Mouse (Mus musculus): ENCODE results near the gene Med12l.
"Not testable (repeated sequence)": the region's sequence is repeated elsewhere in the genome, so short reads cannot be mapped to it uniquely, and the experiment has no call there.

The Med12l gene

DNA sequence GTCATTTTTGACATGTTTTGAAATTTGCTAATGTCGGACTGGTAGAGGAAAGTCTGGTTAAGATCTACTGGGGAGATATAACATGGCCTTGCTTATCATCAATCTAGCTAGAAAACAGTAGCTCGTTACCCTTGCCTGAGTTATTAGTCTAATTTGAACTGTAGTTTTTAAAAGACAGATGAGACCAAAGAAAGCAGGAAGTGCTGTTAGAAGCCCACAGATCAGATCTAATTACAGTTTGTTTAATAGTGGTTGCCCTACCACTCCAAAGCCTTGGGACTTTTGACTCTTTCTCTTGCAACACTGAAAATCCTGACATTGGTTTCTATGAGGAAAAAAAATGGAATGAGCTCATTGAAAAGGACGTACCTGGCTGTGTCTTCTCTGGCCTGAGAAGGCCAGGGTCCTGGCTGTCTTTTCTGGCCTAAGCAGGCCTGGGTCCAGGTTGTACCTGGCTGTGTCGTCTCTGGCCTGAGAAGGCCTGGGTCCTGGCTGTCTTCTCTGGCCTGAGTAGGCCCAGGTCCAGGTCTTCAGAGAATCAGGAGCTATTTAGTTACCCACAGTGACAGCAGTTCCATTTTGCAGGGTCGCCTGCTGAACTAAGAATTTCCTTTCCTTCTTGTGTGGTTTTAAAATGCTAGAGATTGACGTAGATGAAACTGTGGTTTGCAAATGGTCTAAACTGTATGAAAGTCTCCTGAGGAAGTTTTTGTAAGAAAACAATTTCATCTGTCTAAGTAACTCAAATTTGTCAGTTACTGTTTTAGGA, 95.8 kb downstream of the Med12l start, which contains the start of gene Gpr171:
Gene Gpr171, minus strand, starts transcription at position 604 of the 769 bp plus-strand sequence.
- DNase-seq (ENCODE audit: low spot score) = no peak

DNA sequence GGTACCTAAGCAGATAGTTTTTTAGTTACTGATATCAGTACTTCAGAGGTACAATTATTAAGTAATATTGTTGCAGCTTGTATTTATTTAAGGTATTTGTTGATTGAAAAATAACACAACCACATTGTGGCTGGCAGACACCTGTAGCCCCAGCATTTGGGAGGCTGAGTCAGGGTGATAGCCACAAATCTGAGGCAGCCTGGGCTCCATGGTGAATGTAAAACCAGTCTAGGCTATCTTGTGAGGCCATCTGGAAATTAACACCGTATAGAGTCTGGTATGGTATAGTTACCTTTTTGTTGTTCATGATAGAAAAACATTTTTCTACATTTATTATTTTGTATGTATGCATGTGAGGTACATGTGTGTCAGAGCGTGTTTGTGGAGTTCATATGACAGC, 96.5 kb downstream of the Med12l start:
- no peak for DNase-seq (ENCODE audit: low spot score)

DNA sequence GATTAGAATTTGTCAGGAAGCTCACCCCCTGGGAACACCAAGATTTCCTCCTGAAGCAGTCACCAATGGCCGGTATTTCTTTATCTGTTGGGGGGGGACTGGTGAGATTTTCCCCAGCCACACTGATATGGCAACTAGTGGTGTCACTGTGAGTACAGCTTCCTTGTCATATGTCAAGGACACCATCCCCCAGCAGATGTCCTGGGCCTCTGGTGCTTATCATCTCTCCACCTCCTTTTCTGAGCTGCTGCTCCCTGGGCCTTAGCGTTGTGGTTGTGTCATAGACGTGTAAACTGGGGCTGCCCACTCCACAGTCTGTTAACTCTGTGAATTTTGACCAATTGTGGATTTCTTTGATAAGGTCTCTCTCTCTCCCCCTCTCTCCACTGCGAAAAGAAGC, 98.8 kb downstream of the Med12l start:
- DNase-seq (ENCODE audit: low spot score) = no peak

DNA sequence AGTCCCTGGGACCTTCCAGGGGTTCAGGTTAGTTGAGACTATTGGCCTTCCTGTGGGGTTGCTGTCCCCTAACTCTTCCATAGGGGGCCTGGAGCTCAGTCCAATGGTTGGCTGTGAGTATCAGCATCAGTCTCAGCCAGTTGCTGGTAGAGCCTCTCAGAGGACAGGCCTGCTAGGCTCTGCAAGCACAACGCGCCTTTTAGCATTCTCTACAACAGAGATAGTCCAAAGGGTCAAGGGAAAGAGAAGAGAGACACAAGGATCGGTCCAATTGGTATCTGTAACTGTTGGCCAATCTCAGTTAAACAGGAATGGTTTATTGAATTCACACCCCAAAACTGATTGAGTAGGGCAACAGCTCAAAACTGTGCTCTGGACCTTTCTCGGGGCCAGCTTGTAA, 101.8 kb downstream of the Med12l start:
- DNase-seq (ENCODE audit: low spot score) = no peak

DNA sequence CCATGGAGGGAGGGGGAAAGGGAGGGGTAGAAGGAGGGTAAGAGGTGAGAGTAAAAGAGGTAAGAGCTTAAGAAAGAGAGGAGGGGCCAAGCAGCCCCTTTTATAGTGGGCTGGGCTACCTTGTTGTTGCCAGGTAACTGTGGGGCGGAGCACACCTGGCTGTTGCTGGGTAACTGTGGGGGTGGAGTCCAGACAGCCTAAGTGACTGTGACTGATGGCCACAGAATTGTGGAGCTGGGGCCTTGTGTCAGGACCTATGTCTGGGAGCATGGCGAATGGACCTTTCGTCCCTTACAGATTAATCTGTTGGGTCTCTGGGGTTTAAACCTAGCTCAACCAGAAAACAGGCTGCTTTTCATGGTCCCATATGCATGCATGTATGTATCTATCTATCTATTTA, 104.2 kb downstream of the Med12l start:
- not testable (repeated sequence) for DNase-seq (ENCODE audit: low spot score)

DNA sequence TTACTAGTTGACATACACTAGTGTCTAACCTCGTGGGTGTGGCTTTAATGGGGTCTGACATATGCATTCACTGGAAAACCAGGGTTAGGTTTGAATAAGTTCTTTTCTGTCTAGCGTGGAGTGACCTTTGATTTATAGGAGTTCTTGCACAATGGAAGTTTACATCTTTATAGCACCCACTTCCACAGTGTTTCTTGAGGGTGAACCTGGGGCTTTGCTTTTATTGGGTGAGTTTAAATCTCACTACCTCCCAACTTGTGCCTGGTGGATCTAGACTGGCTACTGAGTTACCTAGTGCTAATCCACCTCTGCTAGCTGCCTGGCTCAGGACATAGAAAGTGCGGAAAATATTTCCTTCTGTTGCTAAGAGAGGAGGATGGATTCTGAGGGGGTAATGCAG, 106.3 kb downstream of the Med12l start:
- no peak for DNase-seq (ENCODE audit: low spot score)

DNA sequence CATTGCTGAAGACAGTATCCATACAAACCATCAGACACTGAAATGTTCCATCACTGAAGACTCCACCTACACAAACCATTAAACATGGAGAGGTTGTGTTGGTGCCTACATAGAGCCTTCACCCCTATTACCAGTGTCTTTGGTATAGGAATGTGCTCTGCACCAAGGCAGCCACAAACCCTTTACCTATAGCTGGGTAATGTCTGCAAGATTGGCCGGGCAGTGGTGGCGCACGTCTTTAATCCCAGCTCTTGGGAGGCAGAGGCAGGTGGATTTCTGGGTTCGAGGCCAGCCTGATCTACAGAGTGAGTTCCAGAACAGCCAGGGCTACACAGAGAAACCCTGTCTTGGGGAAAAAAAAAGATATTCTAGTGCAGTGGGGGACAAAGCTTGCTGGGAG, 107.7 kb downstream of the Med12l start:
- DNase-seq (ENCODE audit: low spot score) = not testable (repeated sequence)

DNA sequence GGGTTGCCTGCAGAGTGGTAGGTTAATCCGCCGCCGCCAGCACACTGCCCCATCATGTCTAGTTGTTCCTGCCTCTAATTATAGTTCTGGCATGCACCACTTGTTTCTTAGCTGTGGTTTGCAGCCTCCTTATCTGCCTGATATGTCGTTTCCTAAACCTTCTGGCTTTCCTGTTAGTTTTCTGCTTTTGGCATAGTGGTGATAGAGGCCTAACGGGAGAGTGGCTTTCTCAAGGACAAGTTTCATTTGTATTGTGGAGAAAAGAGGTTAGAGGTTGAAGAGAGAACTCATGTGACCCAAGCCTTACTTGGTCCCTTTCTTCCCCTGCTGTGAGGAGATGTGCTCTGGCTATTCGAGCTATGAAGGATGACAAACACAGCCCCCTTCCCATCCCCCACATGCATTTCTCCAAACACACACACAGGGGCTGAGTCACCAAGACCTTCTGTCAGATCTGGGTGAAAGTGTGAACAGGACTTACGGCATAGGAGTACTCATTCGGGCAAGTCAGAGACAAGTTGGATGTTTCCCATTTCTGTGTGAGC, 108.4 kb downstream of the Med12l start:
- no peak for DNase-seq (ENCODE audit: low spot score)

DNA sequence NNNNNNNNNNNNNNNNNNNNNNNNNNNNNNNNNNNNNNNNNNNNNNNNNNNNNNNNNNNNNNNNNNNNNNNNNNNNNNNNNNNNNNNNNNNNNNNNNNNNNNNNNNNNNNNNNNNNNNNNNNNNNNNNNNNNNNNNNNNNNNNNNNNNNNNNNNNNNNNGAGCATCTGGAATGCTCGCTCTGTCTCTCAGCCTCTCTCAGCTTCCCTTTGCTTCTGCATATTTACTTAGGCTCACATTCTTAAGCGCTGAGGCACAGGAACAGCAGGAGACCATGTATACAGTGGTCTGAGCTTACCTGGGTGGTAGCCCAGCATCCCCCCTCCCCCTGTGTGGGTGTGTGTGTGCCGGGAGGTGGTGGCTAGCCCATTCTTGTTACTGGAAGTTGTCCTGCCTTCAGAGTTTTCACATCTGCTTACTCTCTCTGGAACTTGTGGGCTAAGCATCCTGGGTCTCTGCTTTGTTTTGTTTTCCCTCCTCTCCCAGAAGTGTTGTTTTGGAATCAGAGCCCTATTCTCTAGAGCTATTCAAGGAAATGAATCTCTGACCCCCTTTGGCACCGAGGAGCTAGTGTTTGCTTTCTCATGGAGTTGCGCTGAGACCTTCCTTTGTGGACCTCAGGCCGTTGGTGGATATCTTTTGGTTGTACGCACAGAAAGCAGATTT, 115.6 kb downstream of the Med12l start:
- no peak for DNase-seq (ENCODE audit: low spot score)

DNA sequence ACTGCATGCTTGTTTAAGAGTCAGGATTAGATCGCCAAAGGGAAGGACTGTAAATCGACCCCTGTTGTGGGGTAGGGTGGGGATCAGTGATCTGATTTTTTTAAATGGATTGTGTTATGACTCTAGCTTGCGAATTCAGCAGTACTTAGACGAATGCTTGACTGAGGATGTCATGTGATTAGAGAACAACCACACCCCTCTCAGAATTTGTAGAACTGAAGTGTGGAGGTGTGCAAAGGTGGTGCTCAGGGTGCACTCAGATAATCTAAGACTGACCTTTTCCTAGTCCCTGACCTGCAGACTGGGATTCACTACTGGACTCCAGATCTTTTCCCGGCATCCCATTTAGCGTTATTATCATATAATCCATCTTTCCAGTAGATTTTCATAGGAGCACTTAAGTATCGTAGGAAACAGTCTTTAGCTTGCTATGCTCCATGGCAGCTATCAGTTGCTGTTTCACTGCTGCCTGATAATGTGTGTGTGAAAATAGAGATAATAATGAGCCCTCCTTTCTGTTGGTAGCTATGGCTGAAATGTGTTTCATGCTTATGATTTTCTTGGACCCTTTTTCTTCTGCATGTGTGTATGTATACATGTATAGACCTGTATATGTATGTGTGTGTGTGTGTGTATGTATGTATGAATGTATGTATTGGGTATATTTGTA, 116.3 kb downstream of the Med12l start:
- no peak for DNase-seq (ENCODE audit: low spot score)

DNA sequence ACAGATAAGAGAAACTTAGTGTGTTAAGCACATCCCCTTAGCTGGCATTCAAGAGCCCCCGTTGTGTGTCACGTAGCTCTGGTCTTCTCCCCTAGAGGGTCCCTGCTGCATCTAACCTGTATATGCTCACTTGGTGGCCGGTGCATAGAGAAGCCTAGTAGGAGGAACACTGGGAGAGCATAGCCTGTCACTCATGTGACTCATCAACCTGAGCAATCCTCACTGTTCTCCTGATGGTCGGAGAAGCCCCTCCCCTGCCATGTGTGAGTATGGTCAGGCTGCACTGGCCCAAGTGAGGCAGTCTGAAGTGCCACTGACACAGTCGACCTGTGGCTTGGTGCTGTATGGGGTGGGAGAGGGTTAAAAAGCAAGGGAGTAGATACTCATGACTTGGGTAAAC, 119.4 kb downstream of the Med12l start:
- DNase-seq (ENCODE audit: low spot score) = no peak

DNA sequence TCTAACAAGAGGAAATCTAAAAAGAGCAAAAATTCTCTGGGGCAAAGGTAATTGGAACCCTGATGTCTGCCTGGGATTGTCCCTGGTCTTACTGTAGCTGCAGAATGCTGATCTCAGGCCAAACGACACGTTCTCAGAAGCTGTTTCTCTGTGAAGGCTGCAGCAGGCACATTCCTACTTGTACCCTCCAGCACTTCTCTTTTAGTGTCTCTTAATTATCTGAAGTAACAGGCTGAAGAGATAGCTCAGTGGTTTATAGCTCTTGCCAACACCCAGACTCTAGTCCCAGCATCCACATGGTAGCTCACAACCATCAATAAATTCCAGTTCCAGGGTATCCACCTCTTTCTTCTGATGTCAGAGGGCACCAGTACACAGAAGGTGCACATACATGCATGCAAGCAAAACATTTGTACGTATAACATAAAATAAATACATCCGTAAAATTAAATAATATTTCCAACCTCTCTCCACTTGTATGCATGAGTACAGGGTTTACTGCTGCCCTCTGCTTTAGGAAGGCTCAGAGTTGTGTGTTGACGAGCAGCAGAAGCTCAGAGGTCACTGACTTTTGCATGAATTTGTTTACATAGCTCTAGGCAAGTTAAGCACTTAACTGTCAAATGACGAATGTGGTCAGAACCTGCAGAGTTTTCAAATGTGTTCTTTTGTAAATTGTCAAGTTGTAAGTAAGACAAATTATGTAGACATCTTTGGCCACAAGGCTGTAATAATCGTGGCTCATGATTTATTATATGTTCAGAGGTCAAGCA, 120.3 kb downstream of the Med12l start:
- no peak for DNase-seq (ENCODE audit: low spot score)

DNA sequence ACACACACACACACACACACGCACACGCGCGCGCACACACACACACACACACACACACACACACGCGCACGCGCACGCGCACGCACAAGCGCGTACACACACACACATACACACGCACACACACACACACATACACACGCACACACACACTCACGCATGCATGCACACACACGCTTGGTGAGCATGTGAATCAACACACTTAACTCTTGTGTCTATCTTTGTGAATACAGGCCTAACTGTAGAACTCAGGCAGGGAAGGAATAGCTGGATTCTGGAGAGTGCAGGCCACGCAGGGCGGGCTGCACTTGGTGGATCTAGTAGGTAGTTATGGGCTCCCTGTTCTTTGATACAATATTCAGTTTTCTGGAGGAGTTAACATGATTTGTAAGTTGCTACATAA, 123.1 kb downstream of the Med12l start:
- no peak for DNase-seq (ENCODE audit: low spot score)

DNA sequence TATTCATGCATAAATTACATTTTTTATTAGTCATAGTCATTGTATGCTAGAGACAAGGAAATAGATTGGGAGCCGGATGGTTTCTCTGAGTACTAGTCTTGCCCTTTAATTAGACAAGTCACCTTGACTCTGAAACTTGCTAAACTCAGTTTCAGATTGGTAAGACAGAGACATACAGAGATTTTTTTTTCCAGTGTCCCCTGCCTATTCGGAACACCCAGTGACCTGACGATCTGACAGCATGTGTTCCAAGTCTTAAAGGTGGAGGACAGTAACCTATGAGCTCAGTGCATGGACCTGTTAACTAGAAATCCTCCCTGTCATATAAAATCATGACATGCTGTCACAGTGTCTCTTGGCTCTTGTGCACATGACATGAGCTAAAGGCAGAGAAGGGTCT, 123.9 kb downstream of the Med12l start:
- DNase-seq (ENCODE audit: low spot score) = no peak

DNA sequence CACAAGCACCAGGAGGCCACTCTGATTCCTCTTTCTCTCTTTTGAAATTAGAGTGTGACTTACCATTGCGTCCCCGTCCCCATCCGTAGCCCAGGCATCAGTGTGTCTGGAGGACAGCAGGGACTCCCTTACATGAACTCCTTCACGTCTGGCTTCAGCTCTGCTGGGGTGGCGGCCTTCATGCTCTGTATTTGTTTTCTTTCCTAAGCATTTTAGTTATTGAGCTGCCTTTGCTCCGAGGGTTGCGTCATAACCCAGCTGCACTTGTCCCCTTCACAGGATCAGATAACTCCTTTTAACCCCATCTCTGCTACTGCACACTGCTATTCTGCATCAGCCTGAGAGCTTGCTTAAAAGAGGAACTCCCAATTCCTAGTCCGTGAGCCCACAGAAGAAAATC, 124.8 kb downstream of the Med12l start:
- DNase-seq (ENCODE audit: low spot score) = no peak

DNA sequence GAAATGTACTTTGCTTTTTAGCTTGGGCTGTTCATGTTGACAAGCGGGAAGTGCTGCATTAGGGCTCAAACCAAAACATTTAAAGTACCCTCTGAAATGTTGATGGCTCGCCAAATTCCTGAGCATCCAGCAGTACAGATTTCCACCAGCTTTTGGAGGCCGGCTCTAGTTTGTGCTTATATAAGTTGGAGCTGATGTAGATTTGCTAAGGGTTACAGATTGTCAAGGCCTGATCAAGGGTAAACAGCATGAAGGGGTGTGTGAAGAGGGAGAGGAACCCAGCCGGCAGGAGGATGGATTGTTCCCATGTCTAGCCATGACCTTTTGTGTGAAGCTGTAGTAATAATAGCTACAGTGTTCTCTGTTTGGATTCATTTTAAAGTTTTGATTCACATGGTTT, 125.5 kb downstream of the Med12l start:
- no peak for DNase-seq (ENCODE audit: low spot score)

DNA sequence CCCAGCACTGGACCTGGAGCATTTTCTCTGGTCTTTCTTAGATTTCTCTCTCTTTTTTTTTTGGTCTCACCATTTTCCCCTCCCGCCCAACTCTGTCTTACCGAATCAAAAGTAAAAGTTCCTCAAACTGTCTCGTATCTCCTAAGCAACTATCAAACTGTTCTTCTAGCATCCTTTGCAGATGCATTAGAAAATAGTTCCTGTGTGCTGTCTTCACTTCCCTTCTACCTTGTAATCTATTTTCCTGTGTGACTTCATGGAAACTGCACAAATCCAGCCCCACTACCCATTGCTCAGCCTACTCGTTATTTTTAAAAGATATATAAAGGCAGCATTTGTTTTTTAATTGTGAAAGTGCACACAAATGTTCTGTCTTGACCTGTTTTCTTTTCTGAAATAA, 126.3 kb downstream of the Med12l start:
- no peak for DNase-seq (ENCODE audit: low spot score)

DNA sequence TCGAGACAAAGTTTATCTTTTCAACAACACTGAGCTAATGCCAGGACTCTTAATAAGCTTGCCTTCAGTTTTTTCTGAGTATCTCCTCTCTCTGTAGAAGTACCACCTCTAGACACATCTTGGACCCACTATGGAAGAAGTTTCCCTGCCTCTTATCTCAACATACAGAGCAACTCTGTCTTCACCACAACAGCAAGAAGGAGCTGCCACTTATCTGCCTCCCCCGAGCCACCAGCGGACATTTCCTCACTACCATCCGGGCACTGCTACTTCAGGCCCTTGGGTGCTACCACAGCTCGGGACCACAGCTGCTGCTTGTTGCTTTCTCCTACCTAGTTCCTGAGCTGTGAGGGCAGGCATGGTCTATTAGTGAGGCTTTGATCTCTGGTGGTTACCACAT, 127.6 kb downstream of the Med12l start:
- DNase-seq (ENCODE audit: low spot score) = no peak

DNA sequence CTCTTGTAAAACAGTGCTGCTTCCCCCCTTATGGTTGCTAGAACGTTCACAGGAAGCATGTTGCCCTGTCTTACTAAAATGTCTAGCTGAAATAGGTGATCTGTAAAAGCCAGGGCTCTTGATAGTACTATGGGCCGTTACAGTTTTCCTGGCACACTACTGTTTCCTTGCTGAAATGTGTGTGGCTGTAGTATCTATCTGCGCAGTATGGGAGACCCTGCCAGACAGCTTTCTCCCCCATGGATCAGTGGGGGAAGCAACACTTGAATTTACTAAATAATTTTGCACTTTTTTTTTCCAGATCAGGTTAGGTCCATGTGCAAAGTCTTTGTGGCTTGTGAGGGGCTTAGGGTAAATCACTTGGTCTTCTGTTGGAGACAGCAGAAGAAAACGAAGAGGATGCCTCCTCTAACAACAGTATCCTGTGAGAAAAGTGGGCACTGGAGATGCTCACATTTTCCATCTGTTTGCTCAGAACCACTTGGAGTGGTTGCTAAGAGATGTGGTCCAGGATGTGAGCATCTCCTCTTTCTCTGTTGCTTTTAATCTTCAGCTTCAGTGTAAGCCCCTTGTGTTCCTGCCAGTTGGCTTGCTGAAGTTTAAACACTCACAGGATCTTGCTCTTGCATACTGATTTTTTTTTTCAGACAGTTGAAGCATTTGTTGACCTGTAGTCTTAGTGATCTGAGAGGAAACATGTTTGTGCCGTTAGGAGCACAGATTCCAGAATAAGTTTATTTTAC, 130.5 kb downstream of the Med12l start:
- no peak for DNase-seq (ENCODE audit: low spot score)

DNA sequence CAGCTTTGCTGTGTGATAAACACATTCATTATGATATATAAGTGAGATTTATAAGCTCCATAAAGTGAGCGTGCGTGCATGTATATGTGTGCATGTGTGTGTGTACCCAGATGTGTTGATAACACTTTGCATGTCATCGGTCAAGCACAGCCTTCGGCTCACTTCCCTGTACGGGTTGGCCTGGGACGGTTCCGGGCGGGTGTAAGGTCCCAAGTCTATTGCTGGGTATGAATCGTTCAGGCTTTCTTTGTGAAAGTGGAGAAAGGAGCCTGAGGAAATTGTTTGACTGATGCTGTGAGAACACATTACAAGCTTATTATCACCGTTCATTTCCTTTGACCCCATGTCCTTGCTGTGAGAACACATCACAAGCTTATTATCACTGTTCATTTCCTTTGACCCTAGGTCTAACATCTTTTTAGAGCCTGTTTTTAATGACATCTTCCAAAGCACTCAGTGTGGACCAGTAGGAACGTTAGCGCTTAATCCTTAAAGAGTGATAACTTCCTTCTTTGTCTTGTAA, 133.4 kb downstream of the Med12l start:
- DNase-seq (ENCODE audit: low spot score) = no peak

DNA sequence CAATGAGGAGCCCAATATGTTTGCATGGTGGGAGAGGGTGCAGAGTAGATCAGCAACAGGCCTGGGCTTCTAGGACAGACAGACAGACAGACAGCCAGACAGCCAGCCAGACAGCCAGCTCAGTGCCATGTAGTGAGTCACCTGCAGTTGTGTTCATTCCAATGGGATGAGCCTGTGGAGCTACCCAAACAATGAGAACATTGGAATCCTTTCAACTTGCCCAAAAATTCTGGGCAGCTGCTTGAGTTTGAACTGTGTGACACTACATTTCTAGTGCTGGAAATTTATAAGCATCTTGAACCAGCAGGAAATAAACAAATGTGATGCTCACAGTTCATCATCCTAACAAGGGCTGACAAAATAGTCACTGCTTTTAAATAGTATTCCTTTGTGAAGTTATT, 134.0 kb downstream of the Med12l start:
- DNase-seq (ENCODE audit: low spot score) = no peak
